Mouse (Mus musculus) embryonic fibroblast, embryonic 13.5 days (primary cell): ENCODE measurements around the gene Nav2.

Source experiments
- CTCF ChIP-seq: IDR thresholded peaks from 2 replicates; pipeline ENCODE4 v1.5.1; 2011; ENCODE audit warnings: mild to moderate bottlenecking, control low read depth, low read length, moderate library complexity, borderline replicate concordance; ENCODE audit not compliant: insufficient read depth
- POLR2A ChIP-seq: IDR thresholded peaks from 2 replicates; pipeline ENCODE4 v1.6.1; 2011; ENCODE audit warnings: low read depth, mild to moderate bottlenecking, control low read depth, low read length, moderate library complexity

- no peak for TF ChIP-seq CTCF
- no peak for TF ChIP-seq POLR2A
These were observed 296.3 kb downstream of the Nav2 start for GRCm38 (mm10) chr7:49204856-49205255.
